Mouse (Mus musculus): Measurements from ENCODE around the gene Btbd9. TPM values are rescaled to one million over a fixed set of nuclear protein-coding genes. Genes with fewer than 3 reads are reported as not detected.

The Btbd9 gene
- polyA plus RNA-seq, 1 experiment from 2014 or later, result 139 TPM

DNA sequence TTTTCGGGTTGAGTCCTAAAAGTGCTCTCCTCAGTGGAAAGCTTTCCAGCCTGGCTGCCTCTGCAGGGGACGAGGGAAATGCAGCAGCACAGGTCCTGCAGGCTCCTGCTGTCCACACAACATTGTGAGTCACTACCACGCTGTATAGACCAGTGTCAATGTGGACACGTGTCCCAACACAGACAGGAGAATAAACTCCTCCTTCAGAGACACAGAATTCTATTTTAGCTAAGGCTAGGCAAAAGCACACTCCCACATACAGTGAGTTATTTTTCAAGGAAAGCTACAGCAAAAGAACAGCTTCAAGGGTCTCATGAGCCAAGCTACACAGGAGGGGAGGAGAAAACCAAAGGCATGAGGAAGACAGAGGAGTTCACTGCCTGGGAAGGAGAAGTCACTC, 243.2 kb downstream of the Btbd9 start:
- WGBS, result 85% methylated on average over 4 of the region's 4 CpGs
- H3K4me3 ChIP-seq, result no peak overlapping the region

DNA sequence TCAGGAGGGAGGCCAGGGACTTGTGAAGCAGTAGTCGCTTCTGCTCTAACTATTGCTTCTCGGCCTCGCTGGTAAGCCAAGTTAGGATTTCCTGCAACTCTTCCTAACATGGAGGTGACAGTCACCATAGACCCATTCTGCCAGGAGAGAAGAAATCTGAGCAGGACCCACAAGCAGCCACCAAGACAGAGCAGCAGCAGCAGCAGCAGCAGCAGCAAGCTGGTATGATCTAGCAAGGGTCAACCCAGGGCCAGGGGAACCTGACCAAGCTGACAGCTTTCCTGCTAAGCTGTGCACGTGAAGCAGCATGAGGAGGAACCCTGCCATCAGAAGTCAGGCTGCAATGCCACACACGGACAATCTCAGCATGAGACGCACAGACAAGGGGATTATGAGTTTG, 244.9 kb downstream of the Btbd9 start:
- no peak for ATAC-seq (ENCODE audit: low FRiP score, low read depth)

More for the DNA sequence above, 243.2 kb downstream of the Btbd9 start:
- Histone ChIP-seq H3K27ac (replicated peaks) (no peak overlapping the region), H3K36me3 (no peaks in the 10 kb centered on the region), H3K4me1 (replicated peaks) (peaks cover 24% of the 10 kb centered on the region; the same call in 1 of the 2 replicates), H3K27me3 (no peaks in the 10 kb centered on the region), H3K9ac (no peak overlapping the region), H3K9me3 (no peaks in the 10 kb centered on the region), H3K4me2 (no peak overlapping the region)
- no peak for ATAC-seq (ENCODE audit: low FRiP score, low read depth)

DNA sequence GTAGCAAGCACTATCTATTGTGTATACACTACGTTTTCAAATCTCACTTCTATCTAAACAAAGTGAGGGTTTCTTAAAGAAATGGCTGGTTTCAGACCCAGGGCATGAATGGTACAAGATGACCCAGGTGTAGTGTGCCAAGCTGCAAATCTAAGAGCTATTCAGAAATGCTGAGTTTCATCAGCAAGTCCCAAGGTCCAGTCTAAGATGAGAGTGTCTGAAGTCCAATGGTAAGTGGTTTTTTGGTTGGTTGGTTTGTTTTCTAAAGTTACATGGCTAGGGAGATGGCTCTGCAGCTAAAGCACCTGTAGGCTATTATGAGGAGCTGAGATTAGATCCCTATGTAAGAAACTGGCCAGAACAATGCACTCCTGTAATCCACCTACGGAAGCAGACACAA, 246.8 kb downstream of the Btbd9 start:
- Histone ChIP-seq H3K4me3 (no peak overlapping the region), H3K9ac (no peak overlapping the region), H3K4me2 (no peak overlapping the region), H3K27me3 (no peaks in the 10 kb centered on the region), H3K36me3 (no peaks in the 10 kb centered on the region), H3K4me1 (replicated peaks) (peaks cover 8% of the 10 kb centered on the region; the same call in 1 of the 2 replicates), H3K9me3 (no peaks in the 10 kb centered on the region), H3K27ac (replicated peaks) (no peak overlapping the region)
- WGBS, result 84% methylated on average over 2 of the region's 2 CpGs
- no peak for ATAC-seq (ENCODE audit: low FRiP score, low read depth)

More for the DNA sequence above, 244.9 kb downstream of the Btbd9 start:
- Histone ChIP-seq H3K36me3 (no peaks in the 10 kb centered on the region), H3K27ac (replicated peaks) (no peak overlapping the region), H3K27me3 (no peaks in the 10 kb centered on the region), H3K4me3 (no peak overlapping the region), H3K4me1 (replicated peaks) (peaks cover 18% of the 10 kb centered on the region; the same call in 1 of the 2 replicates), H3K9ac (no peak overlapping the region), H3K4me2 (no peak overlapping the region), H3K9me3 (no peaks in the 10 kb centered on the region)
- 79% methylated on average over 6 of the region's 6 CpGs for WGBS

DNA sequence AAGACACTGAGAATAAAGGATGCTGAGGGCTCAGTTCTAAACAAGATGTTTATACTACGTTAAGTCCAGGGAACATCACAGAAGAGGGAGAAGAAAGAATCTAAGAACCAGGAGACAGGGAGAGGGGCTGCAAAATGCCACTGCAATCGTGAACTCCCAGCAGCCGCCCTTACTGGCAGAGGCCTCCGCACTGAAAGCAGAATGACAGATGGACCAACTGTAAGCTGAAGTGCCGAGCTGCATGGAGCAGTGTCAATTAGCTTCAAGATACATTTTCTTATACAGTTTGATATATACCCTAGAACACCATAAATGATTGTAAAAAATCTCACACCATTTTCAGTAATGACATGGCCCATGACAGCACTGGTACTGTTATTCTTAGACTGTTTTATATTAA, 247.4 kb downstream of the Btbd9 start:
- no peak for ATAC-seq (ENCODE audit: low FRiP score, low read depth)
- Histone ChIP-seq H3K9me3 (no peaks in the 10 kb centered on the region), H3K4me2 (no peak overlapping the region), H3K27me3 (no peaks in the 10 kb centered on the region), H3K4me1 (replicated peaks) (0 out of 2 replicates have a peak, but pooled peaks cover 8% of the 10 kb centered on the region), H3K27ac (replicated peaks) (no peak overlapping the region), H3K36me3 (no peaks in the 10 kb centered on the region), H3K9ac (no peak overlapping the region), H3K4me3 (no peak overlapping the region)
- WGBS, result 32% methylated on average over 5 of the region's 5 CpGs

DNA sequence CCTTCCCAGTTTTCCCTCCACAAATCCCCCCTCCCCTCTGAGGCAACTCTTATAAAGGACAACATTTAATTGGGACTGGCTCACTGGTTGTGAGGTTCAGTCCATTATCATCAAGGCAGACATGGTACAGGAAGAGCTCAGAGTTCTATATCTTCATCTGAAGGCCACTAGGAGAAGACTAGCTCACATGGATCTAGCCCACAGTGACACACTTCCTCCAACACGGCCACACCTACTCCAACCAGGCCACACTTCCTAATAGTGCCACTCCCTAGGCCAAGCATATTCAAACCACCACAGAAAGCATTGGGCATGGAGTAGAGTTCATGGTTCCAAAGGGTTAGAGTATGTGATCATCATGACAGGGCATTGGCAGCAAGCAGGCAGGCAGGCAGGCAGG, 249.4 kb downstream of the Btbd9 start:
- 82% methylated on average over 1 of the region's 1 CpGs for WGBS
- H3K4me2 ChIP-seq, result no peak overlapping the region
- H3K9ac ChIP-seq, result no peak overlapping the region
- no peak overlapping the region for H3K27ac ChIP-seq (replicated peaks)
- no peak for ATAC-seq (ENCODE audit: low FRiP score, low read depth)
- H3K4me3 ChIP-seq, result no peak overlapping the region
- no peaks in the 10 kb centered on the region for H3K36me3 ChIP-seq
- H3K4me1 ChIP-seq (replicated peaks), result 0 out of 2 replicates have a peak, but pooled peaks cover 8% of the 10 kb centered on the region
- no peaks in the 10 kb centered on the region for H3K9me3 ChIP-seq
- H3K27me3 ChIP-seq, result no peaks in the 10 kb centered on the region

DNA sequence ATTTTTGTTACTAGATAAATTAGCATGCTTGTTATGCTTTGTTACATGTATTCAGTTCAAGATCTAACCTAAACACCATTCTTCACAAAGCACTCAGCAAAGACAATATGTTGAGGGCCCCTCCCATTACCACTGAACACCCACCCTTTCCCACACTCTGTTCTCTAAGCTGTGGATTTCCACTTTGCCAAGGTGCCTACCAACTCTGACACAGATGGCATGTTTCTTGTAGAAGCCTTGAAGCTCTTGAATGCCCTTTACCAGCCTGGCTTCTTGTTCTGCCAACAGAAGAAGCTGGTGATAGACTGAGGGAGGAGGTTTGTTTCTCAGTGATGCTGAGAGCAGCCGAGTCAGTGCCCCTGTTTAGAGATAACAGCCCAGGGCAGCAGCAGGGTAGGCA, 256.0 kb downstream of the Btbd9 start:
- WGBS, result 78% methylated on average over 1 of the region's 1 CpGs
- no peaks in the 10 kb centered on the region for H3K27me3 ChIP-seq
- no peaks in the 10 kb centered on the region for H3K9me3 ChIP-seq
- H3K36me3 ChIP-seq, result no peaks in the 10 kb centered on the region
- no peak overlapping the region for H3K4me3 ChIP-seq
- no peak overlapping the region for H3K9ac ChIP-seq
- ATAC-seq (ENCODE audit: low FRiP score, low read depth), result no peak
- no peak overlapping the region for H3K4me2 ChIP-seq
- H3K27ac ChIP-seq (replicated peaks), result no peak overlapping the region
- H3K4me1 ChIP-seq (replicated peaks), result 0 out of 2 replicates have a peak, but pooled peaks cover 3% of the 10 kb centered on the region

DNA sequence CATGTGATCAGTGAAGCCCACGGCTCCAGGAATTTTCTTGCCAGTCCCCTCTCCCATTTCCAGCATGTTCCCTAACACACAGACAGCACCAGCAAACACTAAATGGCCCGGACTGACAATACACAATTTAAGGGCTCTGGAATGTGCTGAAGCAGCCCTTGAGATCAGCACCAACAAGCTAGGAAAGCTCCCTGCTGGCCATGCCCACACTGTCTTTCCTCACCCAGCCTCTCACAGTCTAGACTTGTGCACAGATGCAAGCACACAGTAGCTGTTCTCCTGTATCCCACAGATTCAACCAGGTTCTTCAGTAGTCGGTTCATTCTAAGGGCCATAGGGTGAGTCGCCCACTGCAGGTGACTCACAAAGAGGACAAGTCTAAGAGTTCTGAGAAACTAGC, 263.6 kb downstream of the Btbd9 start:
- 64% methylated on average over 4 of the region's 4 CpGs for WGBS
- H3K4me1 ChIP-seq (replicated peaks), result peaks cover 27% of the 10 kb centered on the region
- ATAC-seq (ENCODE audit: low FRiP score, low read depth), result no peak
- H3K36me3 ChIP-seq, result no peaks in the 10 kb centered on the region
- no peaks in the 10 kb centered on the region for H3K27me3 ChIP-seq
- no peaks in the 10 kb centered on the region for H3K9me3 ChIP-seq
- H3K9ac ChIP-seq, result no peak overlapping the region
- H3K4me2 ChIP-seq, result no peak overlapping the region
- no peak overlapping the region for H3K27ac ChIP-seq (replicated peaks)
- H3K4me3 ChIP-seq, result no peak overlapping the region

DNA sequence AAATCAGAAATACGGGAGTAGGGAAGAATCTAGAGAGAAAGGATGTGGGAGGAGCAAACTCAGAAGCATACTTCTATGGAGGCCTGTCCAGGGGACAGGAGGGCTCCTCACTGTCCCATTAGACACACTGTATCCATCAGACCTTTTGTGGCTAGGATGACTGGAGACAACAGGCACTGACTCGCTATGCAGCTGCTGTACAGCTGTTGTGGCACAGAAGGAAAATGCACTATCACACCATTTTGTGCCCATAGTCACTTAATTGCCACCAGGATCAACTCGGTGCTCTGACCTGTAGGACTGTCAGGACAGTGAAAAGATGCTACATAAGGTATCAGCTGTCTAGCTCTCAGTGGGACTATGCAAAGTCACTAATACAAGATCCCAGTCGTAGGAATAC, 266.7 kb downstream of the Btbd9 start:
- Histone ChIP-seq H3K36me3 (no peaks in the 10 kb centered on the region), H3K4me2 (no peak overlapping the region), H3K4me1 (replicated peaks) (peaks cover 38% of the 10 kb centered on the region), H3K9me3 (no peaks in the 10 kb centered on the region), H3K4me3 (no peak overlapping the region), H3K27me3 (no peaks in the 10 kb centered on the region), H3K27ac (replicated peaks) (no peak overlapping the region), H3K9ac (no peak overlapping the region)
- no peak for ATAC-seq (ENCODE audit: low FRiP score, low read depth)
- WGBS, result 69% methylated on average over 4 of the region's 4 CpGs

DNA sequence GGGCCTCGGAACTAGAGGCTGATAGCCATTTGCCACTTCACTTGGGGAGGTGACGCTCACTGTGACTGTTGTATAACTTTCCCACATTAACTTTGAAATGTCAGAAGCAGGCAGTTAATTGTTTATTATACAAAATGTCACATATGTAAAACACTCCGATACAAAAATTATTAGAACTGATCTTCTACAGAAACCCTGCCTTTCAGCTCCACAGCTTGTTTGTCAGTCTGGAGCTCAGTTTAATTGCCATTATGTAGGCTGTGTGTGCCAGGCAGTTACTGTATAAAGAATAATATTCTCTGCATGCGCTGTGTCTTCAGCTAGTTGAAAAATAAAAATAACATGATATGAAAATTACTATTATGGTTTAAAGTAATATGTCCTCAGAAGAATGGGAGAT, 267.4 kb downstream of the Btbd9 start:
- Histone ChIP-seq H3K9ac (no peak overlapping the region), H3K4me2 (no peak overlapping the region), H3K4me1 (replicated peaks) (peaks cover 38% of the 10 kb centered on the region), H3K9me3 (no peaks in the 10 kb centered on the region), H3K36me3 (no peaks in the 10 kb centered on the region), H3K27ac (replicated peaks) (0 out of 2 replicates have a peak overlapping the region, but pooled peaks have one; percentile 40), H3K27me3 (no peaks in the 10 kb centered on the region), H3K4me3 (no peak overlapping the region)
- WGBS, result 79% methylated on average over 4 of the region's 4 CpGs
- no peak for ATAC-seq (ENCODE audit: low FRiP score, low read depth)

DNA sequence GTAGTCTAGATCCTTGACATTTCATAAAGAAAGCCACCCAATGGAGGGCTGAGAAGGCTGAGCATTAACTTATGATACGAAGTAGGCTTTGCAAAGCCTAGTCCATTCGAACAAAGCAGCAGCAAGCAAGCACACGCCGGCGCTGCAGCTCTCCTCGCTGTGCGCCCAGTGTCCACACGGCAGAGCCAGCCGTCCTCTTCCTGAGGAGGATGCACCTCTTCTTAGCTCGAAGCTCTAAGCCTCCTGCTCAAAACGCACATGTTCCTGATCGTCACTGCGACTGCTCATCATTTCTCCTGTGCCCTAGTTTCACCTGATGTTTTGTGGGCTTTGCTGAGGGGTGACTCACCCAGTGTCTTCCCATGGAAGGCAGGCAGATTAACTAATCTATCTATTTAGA, 268.0 kb downstream of the Btbd9 start:
- no peak for ATAC-seq (ENCODE audit: low FRiP score, low read depth)
- no peaks in the 10 kb centered on the region for H3K27me3 ChIP-seq
- no peaks in the 10 kb centered on the region for H3K9me3 ChIP-seq
- 83% methylated on average over 13 of the region's 13 CpGs for WGBS
- H3K27ac ChIP-seq (replicated peaks), result peak overlapping the region; percentile 40; the same call in 1 of the 2 replicates
- H3K9ac ChIP-seq, result no peak overlapping the region
- H3K4me2 ChIP-seq, result no peak overlapping the region
- H3K4me3 ChIP-seq, result no peak overlapping the region
- no peaks in the 10 kb centered on the region for H3K36me3 ChIP-seq
- peaks cover 38% of the 10 kb centered on the region for H3K4me1 ChIP-seq (replicated peaks)

DNA sequence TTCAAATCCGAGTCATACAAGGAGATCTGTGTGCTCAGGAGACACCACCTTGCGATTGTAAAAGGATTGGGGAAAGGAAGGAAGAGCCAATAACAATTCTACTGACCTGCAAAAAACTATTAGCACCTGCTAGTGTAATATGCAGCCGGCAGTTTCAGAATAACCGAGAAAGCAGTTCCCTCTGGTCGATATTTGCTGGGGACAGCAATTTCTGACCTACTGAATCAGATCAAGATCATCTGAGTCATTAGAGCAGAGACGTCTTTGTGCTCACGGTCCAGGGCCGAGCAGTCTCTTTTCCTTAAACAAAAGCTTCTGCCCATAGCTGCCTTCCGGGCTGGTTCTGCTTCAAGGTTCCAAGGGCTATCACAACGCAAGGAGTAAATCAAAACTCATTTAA, 269.1 kb downstream of the Btbd9 start:
- H3K9me3 ChIP-seq, result no peaks in the 10 kb centered on the region
- 54% methylated on average over 10 of the region's 10 CpGs for WGBS
- ATAC-seq (ENCODE audit: low FRiP score, low read depth), result no peak
- no peaks in the 10 kb centered on the region for H3K27me3 ChIP-seq
- peak overlapping the region; percentile 40 for H3K27ac ChIP-seq (replicated peaks)
- peaks cover 34% of the 10 kb centered on the region for H3K4me1 ChIP-seq (replicated peaks)
- 0 out of 2 replicates have a peak overlapping the region, but pooled peaks have one; percentile 29 for H3K9ac ChIP-seq
- H3K4me3 ChIP-seq, result no peak overlapping the region
- H3K4me2 ChIP-seq, result no peak overlapping the region
- H3K36me3 ChIP-seq, result no peaks in the 10 kb centered on the region

DNA sequence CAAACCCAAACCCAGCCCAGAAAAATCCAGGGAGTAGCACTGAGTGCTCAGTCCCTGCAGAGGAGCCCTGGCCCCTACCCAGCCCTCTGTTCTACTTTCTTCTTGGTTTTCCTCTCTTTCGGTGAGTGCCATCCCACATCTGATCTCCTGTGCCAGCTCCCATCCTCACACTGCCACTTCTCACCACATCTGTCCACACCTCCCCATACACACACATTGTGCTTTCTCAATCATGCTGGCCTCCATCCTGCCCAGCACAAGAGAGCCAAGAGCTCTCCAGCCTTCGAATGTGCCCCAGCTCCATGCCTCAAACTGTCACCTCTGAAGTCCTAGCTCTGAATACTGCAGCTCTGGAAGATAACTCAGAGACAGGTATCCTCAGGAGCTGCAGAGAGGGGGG, 271.5 kb downstream of the Btbd9 start:
- no peak overlapping the region for H3K9ac ChIP-seq
- H3K36me3 ChIP-seq, result no peaks in the 10 kb centered on the region
- no peak overlapping the region for H3K4me2 ChIP-seq
- H3K4me3 ChIP-seq, result no peak overlapping the region
- H3K4me1 ChIP-seq (replicated peaks), result peaks cover 42% of the 10 kb centered on the region
- no peak for ATAC-seq (ENCODE audit: low FRiP score, low read depth)
- H3K9me3 ChIP-seq, result no peaks in the 10 kb centered on the region
- H3K27me3 ChIP-seq, result no peaks in the 10 kb centered on the region
- WGBS, result 81% methylated on average over 2 of the region's 2 CpGs
- no peak overlapping the region for H3K27ac ChIP-seq (replicated peaks)

DNA sequence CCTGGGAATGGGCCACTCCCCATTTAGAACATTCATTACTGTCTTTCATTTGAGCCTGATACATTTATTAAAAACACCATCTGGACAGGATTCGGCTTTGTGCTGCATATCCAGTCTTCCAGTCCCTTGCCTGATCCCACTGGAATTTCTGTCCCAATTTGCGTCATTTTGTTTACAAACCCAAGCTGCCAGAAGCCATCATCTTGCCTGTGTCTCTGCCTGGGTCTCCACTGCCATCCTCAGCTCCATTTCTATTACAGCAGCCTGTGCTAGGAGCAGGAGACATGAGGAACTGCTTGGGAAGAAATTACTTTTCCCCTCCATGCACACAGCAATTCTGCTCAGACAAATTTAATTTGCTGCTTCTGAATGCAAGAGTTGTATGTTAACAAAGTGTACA, 274.9 kb downstream of the Btbd9 start:
- Histone ChIP-seq H3K36me3 (no peaks in the 10 kb centered on the region), H3K4me2 (no peak overlapping the region), H3K4me1 (replicated peaks) (peaks cover 22% of the 10 kb centered on the region), H3K27ac (replicated peaks) (no peak overlapping the region), H3K4me3 (no peak overlapping the region), H3K9ac (no peak overlapping the region), H3K9me3 (no peaks in the 10 kb centered on the region), H3K27me3 (no peaks in the 10 kb centered on the region)
- ATAC-seq (ENCODE audit: low FRiP score, low read depth), result 0 out of 2 replicates have a peak, but pooled peaks have one; percentile 30
- 47% methylated on average over 2 of the region's 2 CpGs for WGBS

All from hindbrain, embryonic 15.5 days (tissue).